Mouse (Mus musculus) ovary, postnatal 36 days (tissue): ENCODE results near the gene Gm28308.

ENCODE experiments used
- DNase-seq: peaks from one replicate; pipeline ENCODE4 v3.0.0; 2022; ENCODE audit warnings: low spot score, mixed read lengths

Gene Gm28308

GRCm38 (mm10) chr6:52231885-52232567 lies 18.9 kb upstream of the Gm28308 start:
- DNase-seq = no peak

- DNase-seq = no peak
These were observed 17.5 kb upstream of the Gm28308 start, which contains the start of gene Hoxa9 for GRCm38 (mm10) chr6:52230516-52231165. Hoxa9 (minus strand) TSS chr6:52231089.

GRCm38 (mm10) chr6:52229558-52230416 lies 16.6 kb upstream of the Gm28308 start:
- DNase-seq = no peak

GRCm38 (mm10) chr6:52228475-52229465 lies 15.6 kb upstream of the Gm28308 start:
- DNase-seq = no peak

GRCm38 (mm10) chr6:52227470-52228222 lies 14.5 kb upstream of the Gm28308 start:
- no peak for DNase-seq

GRCm38 (mm10) chr6:52226569-52227257 lies 13.6 kb upstream of the Gm28308 start:
- no peak for DNase-seq

- no peak for DNase-seq
These were observed 12.8 kb upstream of the Gm28308 start for GRCm38 (mm10) chr6:52225612-52226568.

GRCm38 (mm10) chr6:52224895-52225611 lies 11.9 kb upstream of the Gm28308 start:
- no peak for DNase-seq

GRCm38 (mm10) chr6:52223939-52224760 lies 11.0 kb upstream of the Gm28308 start:
- no peak for DNase-seq

GRCm38 (mm10) chr6:52222729-52223128 lies 9.6 kb upstream of the Gm28308 start:
- no peak for DNase-seq

- no peak for DNase-seq
These were observed 9.0 kb upstream of the Gm28308 start for GRCm38 (mm10) chr6:52221993-52222685.

- DNase-seq = peak; percentile 83
These were observed 8.3 kb upstream of the Gm28308 start, which contains the start of gene Hoxa7 for GRCm38 (mm10) chr6:52221337-52221992. Hoxa7 (minus strand) TSS chr6:52221854.

- no peak for DNase-seq
These were observed 7.7 kb upstream of the Gm28308 start for GRCm38 (mm10) chr6:52220865-52221310.

GRCm38 (mm10) chr6:52220003-52220864 lies 7.1 kb upstream of the Gm28308 start:
- DNase-seq = peak; percentile 3
